Mouse (Mus musculus): Measurements from ENCODE around the gene Nup214. TPM values are rescaled to one million over a fixed set of nuclear protein-coding genes. Genes with fewer than 3 reads are reported as not detected.

The Nup214 gene
- total and polyA plus RNA-seq, 3 experiments = 18.5 to 28.6 (median 27.5) TPM

GRCm38 (mm10) chr2:31994896-31995295 lies 20.7 kb downstream of the Nup214 start:
- H3K79me2 ChIP-seq (replicated peaks; ENCODE audit: control insufficient read depth, insufficient read depth, low read length) = no peaks in the 10 kb centered on the region
- no peak overlapping the region for H3K27ac ChIP-seq
- H3K36me3 ChIP-seq (ENCODE audit: control insufficient read depth, insufficient read depth, low read length) = no peaks in the 10 kb centered on the region
- intact Hi-C loops (cut with DNase I) = no loop called here
- DNase-seq = no peak
- no peaks in the 10 kb centered on the region for H3K4me1 ChIP-seq (ENCODE audit: control insufficient read depth, insufficient read depth, low read length)
- no peaks in the 10 kb centered on the region for H3K27me3 ChIP-seq (ENCODE audit: control insufficient read depth, insufficient read depth, low read length)
- WGBS = 78% methylated on average over 9 of the region's 9 CpGs
- TF ChIP-seq POLR2A (IDR thresholded peaks at IDR 0.05; ENCODE audit: insufficient read depth, low read depth, low read length) = no peak
- TF ChIP-seq CTCF (IDR thresholded peaks at IDR 0.05) = no peak
- TF ChIP-seq EP300 (IDR thresholded peaks at IDR 0.05; ENCODE audit: insufficient read depth, low read depth, low read length) = no peak
- H3K4me3 ChIP-seq = no peak overlapping the region
- no peak overlapping the region for H3K9ac ChIP-seq (ENCODE audit: low read depth, low read length)

GRCm38 (mm10) chr2:31996060-31996459 lies 21.8 kb downstream of the Nup214 start:
- no peak for DNase-seq
- no peak overlapping the region for H3K27ac ChIP-seq
- 95% methylated on average over 13 of the region's 13 CpGs for WGBS
- H3K4me3 ChIP-seq = no peak overlapping the region
- intact Hi-C loops (cut with DNase I) = no loop called here
- no peak overlapping the region for H3K9ac ChIP-seq (ENCODE audit: low read depth, low read length)
- H3K4me1 ChIP-seq (ENCODE audit: control insufficient read depth, insufficient read depth, low read length) = no peaks in the 10 kb centered on the region
- H3K36me3 ChIP-seq (ENCODE audit: control insufficient read depth, insufficient read depth, low read length) = no peaks in the 10 kb centered on the region
- TF ChIP-seq EP300 (IDR thresholded peaks at IDR 0.05; ENCODE audit: insufficient read depth, low read depth, low read length) = no peak
- TF ChIP-seq POLR2A (IDR thresholded peaks at IDR 0.05; ENCODE audit: insufficient read depth, low read depth, low read length) = no peak
- TF ChIP-seq CTCF (IDR thresholded peaks at IDR 0.05) = no peak
- no peaks in the 10 kb centered on the region for H3K27me3 ChIP-seq (ENCODE audit: control insufficient read depth, insufficient read depth, low read length)
- H3K79me2 ChIP-seq (replicated peaks; ENCODE audit: control insufficient read depth, insufficient read depth, low read length) = no peaks in the 10 kb centered on the region

- no peaks in the 10 kb centered on the region for H3K27me3 ChIP-seq (ENCODE audit: control insufficient read depth, insufficient read depth, low read length)
- H3K36me3 ChIP-seq (ENCODE audit: control insufficient read depth, insufficient read depth, low read length) = no peaks in the 10 kb centered on the region
- H3K79me2 ChIP-seq (replicated peaks; ENCODE audit: control insufficient read depth, insufficient read depth, low read length) = no peaks in the 10 kb centered on the region
- no peak for DNase-seq
- H3K27ac ChIP-seq = no peak overlapping the region
- H3K4me1 ChIP-seq (ENCODE audit: control insufficient read depth, insufficient read depth, low read length) = no peaks in the 10 kb centered on the region
- TF ChIP-seq EP300 (IDR thresholded peaks at IDR 0.05; ENCODE audit: insufficient read depth, low read depth, low read length) = no peak
- TF ChIP-seq CTCF (IDR thresholded peaks at IDR 0.05) = no peak
- TF ChIP-seq POLR2A (IDR thresholded peaks at IDR 0.05; ENCODE audit: insufficient read depth, low read depth, low read length) = no peak
- H3K9ac ChIP-seq (ENCODE audit: low read depth, low read length) = no peak overlapping the region
- 95% methylated on average over 5 of the region's 5 CpGs for WGBS
- H3K4me3 ChIP-seq = no peak overlapping the region
- intact Hi-C loops (cut with DNase I) = no loop called here
These were observed 23.3 kb downstream of the Nup214 start for GRCm38 (mm10) chr2:31997539-31997938.

- H3K4me3 ChIP-seq = no peak overlapping the region
- no peaks in the 10 kb centered on the region for H3K36me3 ChIP-seq (ENCODE audit: control insufficient read depth, insufficient read depth, low read length)
These were observed 24.2 kb downstream of the Nup214 start for GRCm38 (mm10) chr2:31998443-31998842.

GRCm38 (mm10) chr2:32008311-32008710 lies 34.1 kb downstream of the Nup214 start:
- TF ChIP-seq CTCF (IDR thresholded peaks at IDR 0.05) (no peak), POLR2A (IDR thresholded peaks at IDR 0.05; ENCODE audit: insufficient read depth, low read depth, low read length) (no peak), EP300 (IDR thresholded peaks at IDR 0.05; ENCODE audit: insufficient read depth, low read depth, low read length) (no peak)
- 76% methylated on average over 2 of the region's 2 CpGs for WGBS
- DNase-seq = no peak
- intact Hi-C loops (cut with DNase I) = no loop called here
- no peaks in the 10 kb centered on the region for H3K27me3 ChIP-seq (ENCODE audit: control insufficient read depth, insufficient read depth, low read length)
- H3K27ac ChIP-seq = no peak overlapping the region
- no peak overlapping the region for H3K9ac ChIP-seq (ENCODE audit: low read depth, low read length)
- H3K4me1 ChIP-seq (ENCODE audit: control insufficient read depth, insufficient read depth, low read length) = no peaks in the 10 kb centered on the region
- H3K79me2 ChIP-seq (replicated peaks; ENCODE audit: control insufficient read depth, insufficient read depth, low read length) = no peaks in the 10 kb centered on the region
- H3K4me3 ChIP-seq = no peak overlapping the region
- H3K36me3 ChIP-seq (ENCODE audit: control insufficient read depth, insufficient read depth, low read length) = no peaks in the 10 kb centered on the region

More at GRCm38 (mm10) chr2:31998443-31998842, 24.2 kb downstream of the Nup214 start:
- WGBS = 79% methylated on average over 2 of the region's 2 CpGs
- Histone ChIP-seq H3K4me1 (ENCODE audit: control insufficient read depth, insufficient read depth, low read length) (no peaks in the 10 kb centered on the region), H3K27me3 (ENCODE audit: control insufficient read depth, insufficient read depth, low read length) (no peaks in the 10 kb centered on the region), H3K79me2 (replicated peaks; ENCODE audit: control insufficient read depth, insufficient read depth, low read length) (no peaks in the 10 kb centered on the region), H3K27ac (no peak overlapping the region), H3K9ac (ENCODE audit: low read depth, low read length) (no peak overlapping the region)
- TF ChIP-seq EP300 (IDR thresholded peaks at IDR 0.05; ENCODE audit: insufficient read depth, low read depth, low read length) (no peak), CTCF (IDR thresholded peaks at IDR 0.05) (0 out of 2 replicates have a peak, but pooled peaks have one; percentile 23), POLR2A (IDR thresholded peaks at IDR 0.05; ENCODE audit: insufficient read depth, low read depth, low read length) (no peak)
- intact Hi-C loops (cut with DNase I) = no loop called here
- DNase-seq = no peak

- Histone ChIP-seq H3K4me3 (no peak overlapping the region), H3K79me2 (replicated peaks; ENCODE audit: control insufficient read depth, insufficient read depth, low read length) (no peaks in the 10 kb centered on the region), H3K36me3 (ENCODE audit: control insufficient read depth, insufficient read depth, low read length) (no peaks in the 10 kb centered on the region), H3K9ac (ENCODE audit: low read depth, low read length) (no peak overlapping the region), H3K4me1 (ENCODE audit: control insufficient read depth, insufficient read depth, low read length) (no peaks in the 10 kb centered on the region), H3K27ac (no peak overlapping the region), H3K27me3 (ENCODE audit: control insufficient read depth, insufficient read depth, low read length) (no peaks in the 10 kb centered on the region)
- no peak for DNase-seq
- intact Hi-C loops (cut with DNase I) = no loop called here
- TF ChIP-seq POLR2A (IDR thresholded peaks at IDR 0.05; ENCODE audit: insufficient read depth, low read depth, low read length) (no peak), EP300 (IDR thresholded peaks at IDR 0.05; ENCODE audit: insufficient read depth, low read depth, low read length) (no peak), CTCF (IDR thresholded peaks at IDR 0.05) (no peak)
- WGBS = 92% methylated on average over 11 of the region's 11 CpGs
These were observed 34.5 kb downstream of the Nup214 start for GRCm38 (mm10) chr2:32008716-32009115.

Measured in heart, adult 2 months (tissue).